Mouse (Mus musculus): ENCODE results near the gene Cttnbp2.
"Not testable (repeated sequence)": the region's sequence is repeated elsewhere in the genome, so short reads cannot be mapped to it uniquely, and the experiment has no call there.

Cttnbp2 gene

DNA sequence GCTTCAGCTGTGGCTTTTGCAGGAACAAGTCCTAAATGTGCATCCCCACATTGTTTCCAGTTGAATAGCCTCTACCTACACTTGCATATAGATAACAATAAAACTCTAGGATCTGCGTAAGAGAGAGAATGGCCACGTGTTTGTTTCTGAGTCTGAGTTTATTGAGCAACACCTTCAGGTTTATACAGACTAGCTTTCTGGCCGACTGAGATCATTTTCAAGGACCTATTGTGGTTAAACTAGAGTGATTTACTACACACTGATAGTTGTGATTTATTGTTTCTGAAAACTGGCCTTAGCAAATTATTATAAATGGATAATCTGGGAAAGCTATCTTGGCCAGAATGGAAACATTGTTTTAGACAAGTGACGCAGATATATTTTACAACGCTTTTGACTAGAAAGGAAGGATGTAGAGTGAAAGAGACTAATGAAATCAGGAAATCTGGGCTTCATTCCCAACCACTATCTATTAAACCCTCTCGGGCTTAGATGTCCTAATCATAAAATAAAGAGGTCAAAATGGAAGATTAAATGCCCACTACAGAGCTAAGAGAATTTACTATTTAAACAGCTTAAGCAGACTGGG lies 96.7 kb downstream of the Cttnbp2 start:
- no peak for DNase-seq (ENCODE audit: low spot score in 2 of 2)

DNA sequence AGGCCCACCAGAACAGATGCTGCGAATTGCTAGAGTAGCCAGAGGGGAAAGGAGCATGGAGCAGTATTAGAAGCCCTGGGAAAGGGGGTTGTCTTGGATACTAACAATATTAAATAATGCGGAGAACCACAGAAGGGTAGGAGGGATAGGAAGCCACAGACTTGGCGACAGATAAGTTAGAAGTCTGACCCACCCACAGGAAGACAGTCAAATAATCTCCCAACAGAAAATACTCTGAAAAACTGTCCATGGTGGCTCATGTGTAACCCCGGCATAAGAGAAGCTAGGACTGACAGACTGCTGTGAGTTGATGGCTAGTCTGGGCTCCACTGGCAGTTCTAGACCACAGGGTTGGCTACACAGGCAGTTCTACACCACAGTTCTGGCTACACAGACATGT lies 98.7 kb downstream of the Cttnbp2 start:
- DNase-seq (ENCODE audit: low spot score in 2 of 2): no peak

DNA sequence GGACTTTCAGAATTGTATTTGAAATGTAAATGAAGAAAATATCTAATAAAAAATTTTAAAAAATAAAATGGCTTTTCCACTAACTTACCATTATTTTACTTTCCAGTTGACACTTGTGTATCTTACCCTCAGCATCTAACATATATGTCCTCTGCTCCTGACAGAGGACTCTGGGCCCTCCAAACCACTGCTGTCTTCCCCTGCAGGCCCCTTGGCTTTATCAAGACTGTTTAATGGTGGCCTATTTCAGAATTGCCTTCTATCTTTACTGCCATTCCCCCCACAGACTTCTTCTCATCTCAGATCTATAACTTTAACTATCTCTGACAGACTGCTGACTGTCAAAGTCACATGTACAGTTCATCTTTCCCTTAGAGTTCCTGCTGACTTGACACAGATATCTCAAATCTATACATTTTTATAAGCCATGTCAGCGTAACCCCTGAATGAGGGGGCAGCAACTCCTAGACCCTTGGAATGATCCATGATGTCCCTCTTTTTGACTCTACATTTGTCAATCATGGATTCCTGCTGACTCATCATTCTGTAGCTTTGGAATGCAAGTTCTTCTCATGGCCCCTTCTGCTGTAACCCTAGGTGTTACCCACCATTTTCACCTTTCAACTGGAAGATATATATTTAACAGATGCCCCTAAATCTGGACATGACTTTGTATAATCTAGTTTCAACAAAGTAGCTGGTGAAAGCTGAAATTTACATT lies 103.0 kb downstream of the Cttnbp2 start:
- DNase-seq (ENCODE audit: low spot score in 2 of 2): no peak

DNA sequence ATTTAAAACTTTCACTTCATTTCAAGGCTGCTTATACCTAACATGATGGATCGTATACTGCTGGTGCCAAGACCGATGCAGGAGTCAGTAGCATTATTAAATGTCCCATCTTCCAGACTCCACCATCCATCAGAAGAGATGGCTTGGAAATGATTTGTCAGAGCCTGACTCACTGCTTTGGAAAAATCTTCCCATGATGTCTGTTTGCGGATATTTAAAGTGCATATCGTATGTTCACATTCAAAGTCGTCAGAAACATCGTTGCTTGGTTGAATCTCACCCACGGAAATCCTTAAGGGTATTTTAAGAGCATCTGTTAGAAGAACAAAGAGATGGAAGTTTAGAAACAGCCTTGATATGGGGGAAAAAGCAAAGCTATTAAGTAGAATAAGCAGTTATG lies 106.2 kb downstream of the Cttnbp2 start:
- DNase-seq (ENCODE audit: low spot score in 2 of 2): peak in 1 of 2 experiments; percentile 37

DNA sequence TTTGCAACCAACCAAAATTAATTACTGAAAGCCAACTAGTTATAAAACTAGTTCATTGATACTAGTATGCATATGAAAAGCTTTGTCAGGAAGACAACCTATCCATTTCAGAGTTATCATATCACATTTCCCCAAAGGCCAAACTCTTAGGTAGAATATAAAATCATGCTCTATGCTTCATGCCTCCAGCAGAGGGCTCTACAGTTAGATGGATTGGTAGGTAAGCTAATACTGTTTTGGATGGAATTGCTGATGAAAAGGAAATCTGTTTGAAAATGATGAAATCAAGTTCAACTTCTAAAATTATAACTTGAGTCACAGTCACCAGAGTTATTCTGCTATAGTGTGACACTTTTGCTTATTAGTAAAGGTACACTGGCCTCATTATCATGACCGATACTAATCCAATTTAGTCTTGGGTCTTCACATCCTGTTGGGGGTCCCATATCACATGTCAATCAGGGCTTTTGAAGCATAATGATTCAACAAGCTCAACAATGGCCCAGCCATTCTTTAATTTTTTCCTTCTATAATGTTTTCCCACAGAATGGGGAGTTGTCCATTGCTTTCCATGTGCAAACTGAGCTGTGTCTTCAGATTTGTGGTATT lies 113.5 kb downstream of the Cttnbp2 start:
- no peak for DNase-seq (ENCODE audit: low spot score in 2 of 2)

DNA sequence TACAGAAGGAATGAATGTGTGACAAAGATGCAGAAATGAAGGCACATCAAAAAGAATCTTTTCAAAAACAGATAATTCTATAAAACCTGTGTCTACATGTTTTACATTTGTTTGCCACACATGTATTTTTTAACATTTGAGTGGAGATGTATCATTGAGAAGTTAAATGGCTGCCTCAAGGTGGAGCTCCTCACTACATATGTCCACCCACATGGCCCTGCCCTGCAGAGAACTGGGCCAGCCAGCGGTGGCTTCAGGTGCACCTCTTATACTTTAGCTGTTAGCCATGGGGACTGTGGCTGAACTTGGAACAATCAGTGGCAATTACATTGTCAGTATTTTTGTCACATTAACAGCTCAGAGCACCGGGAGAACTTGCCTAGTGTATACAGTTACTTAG lies 133.3 kb downstream of the Cttnbp2 start:
- DNase-seq (ENCODE audit: low spot score in 2 of 2): no peak

DNA sequence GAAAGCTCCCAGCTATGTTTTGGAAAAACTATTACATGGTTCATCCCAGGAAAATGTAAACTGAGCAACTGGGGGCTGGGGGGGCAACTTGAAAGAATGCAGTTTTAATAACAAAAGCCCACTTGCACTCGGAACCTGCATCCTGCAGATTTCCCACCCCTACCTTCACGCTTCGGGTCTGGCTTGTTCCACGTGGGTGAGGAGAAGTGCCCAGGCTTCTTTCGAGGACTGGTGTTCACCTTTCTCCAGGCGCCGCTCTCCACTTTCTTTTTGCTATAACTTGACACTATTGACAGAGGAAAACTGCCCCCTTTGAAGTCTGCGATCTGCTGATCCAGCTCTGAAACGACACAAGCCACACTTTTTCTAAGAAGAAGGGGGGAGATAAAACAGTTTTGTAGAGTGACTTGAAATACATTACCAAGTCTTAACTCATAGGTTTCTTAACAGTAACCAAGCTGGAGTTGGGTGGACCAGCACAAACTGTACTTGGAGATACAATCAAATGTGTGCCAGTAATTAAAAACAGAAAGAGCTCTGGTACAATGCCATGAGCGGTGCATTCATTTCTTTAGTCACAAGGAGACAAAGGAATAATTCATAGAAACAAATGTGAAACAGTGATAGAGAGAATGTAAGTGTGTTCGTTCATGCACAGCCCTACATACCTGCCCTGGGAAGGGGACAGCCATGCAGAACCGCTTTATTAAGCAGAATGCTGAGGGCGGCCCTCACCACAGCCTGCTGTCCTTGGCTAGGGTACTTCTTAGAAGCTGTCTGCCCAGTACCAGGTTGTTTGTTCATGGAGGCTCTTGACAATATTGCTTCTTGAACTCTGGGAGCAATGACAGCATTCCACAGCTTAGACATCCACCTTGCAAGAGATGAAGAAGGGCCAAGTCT lies 134.1 kb downstream of the Cttnbp2 start:
- DNase-seq (ENCODE audit: low spot score in 2 of 2): no peak

DNA sequence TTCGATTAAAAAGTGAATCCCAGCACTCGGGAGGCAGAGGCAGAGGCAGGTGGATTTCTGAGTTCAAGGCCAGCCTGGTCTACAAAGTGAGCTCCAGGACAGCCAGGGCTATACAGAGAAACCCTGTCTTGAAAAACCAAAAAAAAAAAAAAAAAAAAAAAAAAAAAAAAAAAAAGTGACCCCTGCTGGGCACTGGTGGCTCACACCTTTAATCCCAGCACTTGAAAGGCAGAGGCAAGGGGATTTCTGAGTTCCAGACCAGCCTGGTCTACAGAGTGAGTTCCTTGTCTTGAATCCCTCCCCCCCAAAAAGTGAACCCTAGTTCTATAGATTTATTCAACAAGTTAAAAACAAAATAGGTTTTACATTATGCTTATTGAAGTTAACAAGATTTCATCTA lies 136.9 kb downstream of the Cttnbp2 start:
- not testable (repeated sequence) for DNase-seq (ENCODE audit: low spot score in 2 of 2)

DNA sequence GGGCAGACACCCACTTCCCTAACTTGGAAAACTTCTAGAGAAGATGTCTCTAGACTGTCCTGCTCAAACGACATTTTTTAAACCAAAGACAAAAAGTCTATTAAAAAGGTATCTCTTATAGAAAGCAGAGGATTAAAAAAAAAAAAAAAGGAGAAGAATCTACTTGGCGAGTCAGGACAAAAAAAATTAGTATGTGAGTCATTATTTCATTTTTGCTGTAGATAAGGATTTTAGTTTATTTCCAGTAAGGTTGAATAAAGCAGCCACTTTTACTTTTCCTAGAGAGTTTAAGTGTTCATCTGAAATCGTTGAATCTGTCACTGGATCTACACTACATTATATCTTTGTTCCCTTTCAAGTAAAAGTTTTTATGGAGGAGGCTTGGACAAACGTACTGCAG lies 139.9 kb downstream of the Cttnbp2 start:
- DNase-seq (ENCODE audit: low spot score in 2 of 2): no peak

DNA sequence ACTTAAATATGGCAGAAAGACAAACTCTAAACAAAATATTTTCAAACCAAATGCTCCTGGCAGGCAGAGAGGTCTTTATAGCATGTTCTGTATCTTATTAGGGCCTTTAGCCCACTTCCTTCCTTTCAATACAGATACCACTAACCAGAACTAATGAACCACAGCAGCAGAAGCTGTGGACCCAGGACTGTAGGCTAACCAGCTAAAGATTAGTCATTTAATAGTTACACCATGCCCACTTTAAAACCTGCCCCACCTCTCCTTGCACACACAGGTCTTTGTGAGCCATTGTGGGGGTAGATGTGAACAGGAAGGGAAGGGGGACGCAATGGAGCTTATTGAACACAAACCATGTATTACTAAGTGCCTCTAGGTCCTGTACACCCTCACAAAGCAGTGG lies 141.0 kb downstream of the Cttnbp2 start:
- DNase-seq (ENCODE audit: low spot score in 2 of 2): no peak

DNA sequence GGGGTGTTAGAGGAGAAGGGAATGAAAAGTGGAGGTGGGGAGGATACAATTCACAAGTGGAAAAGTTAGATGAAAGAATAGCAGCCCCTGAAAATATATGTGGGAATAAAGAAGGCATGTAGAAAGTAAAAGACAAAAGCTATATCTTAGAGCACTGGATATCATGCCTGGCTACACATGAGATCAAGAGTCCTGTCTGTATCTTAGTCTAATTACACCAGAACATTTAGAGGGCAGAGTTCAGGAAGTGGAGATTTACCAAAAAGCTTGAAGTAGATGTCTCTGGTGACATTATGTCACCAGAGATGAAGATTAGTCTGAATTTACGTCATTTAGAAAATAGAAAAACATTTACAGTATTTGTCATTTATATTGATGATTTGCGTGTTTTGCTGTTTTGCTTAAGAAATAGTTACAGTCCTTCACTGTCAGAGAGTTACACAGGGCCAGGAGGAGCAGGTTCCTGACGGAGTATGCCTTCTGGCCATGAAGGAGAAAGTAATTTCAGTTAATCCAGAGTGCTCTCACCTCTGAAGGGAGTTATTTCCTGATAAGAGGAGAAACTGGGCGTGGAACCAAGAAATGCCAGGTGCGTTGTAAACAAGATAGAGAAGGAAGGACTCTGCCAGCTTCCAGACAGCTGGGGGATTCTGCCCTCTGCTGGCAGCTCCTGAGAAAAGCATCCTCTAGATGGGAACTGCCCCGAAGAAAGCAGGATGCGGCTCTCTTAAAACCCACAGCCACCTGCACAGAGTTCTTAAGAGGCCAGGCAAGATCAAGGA lies 142.0 kb downstream of the Cttnbp2 start:
- peak in 1 of 2 experiments; percentile 56 for DNase-seq (ENCODE audit: low spot score in 2 of 2)

DNA sequence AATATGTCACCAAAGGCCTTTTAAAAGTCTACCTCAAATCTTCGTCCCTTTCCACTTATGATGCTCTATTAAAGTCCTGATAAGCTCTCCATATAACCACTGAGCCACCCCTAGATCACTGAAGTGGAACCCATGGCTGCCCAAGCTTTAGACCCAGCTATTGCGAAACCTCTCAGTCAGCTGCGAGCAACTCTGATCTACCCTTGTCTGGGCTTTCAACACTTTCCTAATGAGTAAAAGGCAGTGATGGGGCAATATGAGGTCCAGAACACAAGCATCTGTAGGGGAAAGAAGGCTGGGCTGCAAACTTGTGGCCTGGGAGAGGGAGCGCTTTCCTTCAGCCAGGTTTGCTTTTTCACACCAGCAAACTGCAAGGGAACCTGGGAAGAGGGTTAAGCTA lies 144.9 kb downstream of the Cttnbp2 start:
- no peak for DNase-seq (ENCODE audit: low spot score in 2 of 2)

DNA sequence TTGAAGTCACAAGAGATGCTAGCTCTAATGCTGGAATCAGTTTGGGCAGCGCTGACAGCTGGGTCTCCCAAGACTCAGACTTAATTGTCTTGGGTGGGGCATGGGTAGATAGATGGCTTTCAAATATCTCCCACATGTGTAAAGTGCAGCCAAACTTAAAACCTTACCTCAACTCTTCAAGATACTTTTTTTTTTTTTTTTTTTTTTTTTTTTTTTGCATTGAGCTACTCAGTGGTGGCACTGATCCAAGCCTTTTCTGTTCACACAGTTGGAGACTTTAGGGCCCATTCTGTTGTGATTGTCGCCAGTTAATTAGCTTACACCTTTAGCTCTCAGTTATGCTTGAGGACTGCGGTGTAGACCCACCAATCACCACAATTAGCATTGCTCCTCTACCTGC lies 145.6 kb downstream of the Cttnbp2 start:
- no peak for DNase-seq (ENCODE audit: low spot score in 2 of 2)

DNA sequence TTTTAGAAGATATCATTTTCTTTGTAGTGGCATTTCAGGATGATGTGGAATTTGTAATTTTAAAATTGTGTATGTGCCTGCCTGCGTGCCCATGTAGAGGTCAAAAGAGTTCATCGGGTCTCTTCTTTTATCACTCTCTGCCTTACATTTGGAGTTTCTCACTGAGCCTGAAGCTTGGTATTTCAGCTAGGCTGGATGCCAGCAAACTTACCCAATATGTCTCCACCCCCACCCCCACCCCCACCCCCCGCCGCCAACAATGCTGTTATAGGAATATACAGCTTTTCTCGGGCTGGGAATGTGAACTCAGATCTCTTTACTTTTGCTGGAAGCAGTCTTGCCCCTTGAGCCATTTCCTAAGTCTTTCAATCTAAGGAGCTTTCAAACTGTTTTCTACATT lies 152.4 kb downstream of the Cttnbp2 start:
- no peak for DNase-seq (ENCODE audit: low spot score in 2 of 2)

DNA sequence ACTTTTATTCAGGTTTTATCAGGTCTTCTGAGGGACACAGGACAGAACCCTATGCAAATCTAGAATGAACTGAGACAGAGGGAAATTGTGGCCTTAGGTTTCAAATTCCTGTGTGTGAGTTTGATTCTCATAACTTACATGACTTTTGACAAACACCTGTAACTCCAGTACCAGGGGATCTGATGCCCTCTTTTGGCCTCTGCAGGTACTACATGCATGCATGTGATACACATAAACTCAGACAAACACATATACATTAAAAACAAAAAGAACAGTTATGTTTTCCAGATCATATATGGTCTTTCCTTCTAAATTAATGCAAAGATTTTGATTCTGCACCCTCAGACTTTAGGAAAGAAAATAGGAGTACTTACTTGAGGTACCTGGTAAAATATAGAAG lies 153.7 kb downstream of the Cttnbp2 start:
- DNase-seq (ENCODE audit: low spot score in 2 of 2): no peak

DNA sequence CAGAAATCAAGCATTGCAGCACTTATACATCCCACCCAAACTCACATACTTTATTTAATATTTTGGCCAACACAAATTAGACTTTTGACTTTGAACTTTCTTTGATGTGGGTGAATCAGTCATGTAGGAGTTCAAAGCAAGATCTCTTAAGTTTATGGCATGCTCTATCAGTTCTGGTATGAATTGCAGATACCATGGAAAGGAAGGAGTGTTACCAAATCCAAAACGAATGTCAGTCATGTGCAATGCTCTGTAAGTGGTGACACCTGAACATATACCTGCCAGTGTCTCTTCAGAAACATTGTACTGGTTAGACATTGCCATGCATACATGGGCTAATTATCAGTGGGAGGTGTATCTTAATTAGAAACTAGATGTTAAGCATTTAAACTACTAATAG lies 154.5 kb downstream of the Cttnbp2 start:
- DNase-seq (ENCODE audit: low spot score in 2 of 2): no peak

DNA sequence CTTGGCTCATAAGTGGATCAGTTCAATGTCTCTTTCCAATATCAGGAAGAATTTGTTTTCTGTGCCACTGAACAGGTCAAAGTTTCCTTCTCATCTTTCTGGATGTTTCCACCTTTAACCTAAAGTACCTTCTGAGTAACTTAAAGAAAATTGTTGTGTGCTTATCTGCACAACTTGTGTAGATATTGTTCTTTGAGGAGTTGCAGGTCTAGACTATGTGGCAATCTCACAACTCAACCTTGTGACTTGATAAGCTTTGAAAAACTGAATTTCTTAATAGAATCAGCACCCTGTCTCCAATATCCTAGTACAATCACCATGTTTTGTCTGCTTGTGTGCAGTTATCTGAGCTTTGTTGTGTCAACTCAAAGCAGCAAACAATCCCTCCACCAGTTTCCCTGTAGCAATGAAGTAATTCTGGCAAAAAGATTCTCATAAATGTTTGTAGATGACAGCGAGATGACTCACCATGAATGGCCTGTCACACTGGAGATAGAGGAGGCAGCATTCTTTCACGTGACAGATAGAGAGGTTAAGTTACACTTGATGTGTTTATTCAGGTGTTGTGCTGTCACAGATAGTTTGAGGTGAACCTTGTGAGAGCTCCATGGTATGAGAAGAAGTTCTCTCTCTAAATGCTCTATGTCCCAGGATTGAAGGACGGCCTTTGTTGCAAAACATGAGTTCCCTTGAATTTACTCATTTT lies 165.3 kb downstream of the Cttnbp2 start:
- no peak for DNase-seq (ENCODE audit: low spot score in 2 of 2)

DNA sequence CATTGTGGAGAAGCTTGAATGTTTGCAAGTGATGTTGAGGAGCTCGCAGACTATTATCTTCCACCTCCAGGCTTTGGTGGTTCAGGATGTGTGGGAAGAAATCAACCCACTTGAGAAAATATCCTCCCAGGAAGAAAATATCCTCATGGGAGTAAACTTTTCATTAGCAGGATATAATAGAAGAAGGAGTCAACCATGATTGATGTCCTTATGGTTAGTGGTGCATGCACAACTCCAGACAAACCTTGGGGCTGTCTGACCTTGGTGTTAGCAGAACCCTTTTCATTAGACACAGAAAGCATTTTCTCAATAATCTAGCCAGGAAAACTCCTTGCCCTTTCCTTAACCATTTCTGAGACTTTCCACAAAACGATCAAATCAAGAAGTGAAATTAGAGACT lies 170.4 kb downstream of the Cttnbp2 start:
- DNase-seq (ENCODE audit: low spot score in 2 of 2): no peak

DNA sequence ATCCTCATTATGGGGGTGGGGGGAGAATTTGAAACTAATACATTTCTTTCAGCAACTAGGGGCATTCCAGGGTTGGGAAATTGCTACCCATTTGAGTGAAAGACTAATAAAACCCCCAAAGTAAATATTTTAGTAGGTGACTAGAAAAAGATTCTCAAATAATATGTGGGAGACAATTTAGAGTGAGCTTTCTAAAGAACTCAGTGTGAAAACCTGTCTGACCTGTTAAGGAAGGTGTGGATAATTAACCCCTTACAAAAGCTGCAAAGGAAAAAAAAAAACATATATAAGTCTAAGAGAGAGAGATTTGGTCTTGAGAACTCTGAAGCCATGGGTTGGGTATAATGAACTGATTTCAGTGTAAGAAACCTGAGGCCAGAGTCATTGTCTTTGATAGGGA lies 176.3 kb downstream of the Cttnbp2 start:
- DNase-seq (ENCODE audit: low spot score in 2 of 2): no peak

DNA sequence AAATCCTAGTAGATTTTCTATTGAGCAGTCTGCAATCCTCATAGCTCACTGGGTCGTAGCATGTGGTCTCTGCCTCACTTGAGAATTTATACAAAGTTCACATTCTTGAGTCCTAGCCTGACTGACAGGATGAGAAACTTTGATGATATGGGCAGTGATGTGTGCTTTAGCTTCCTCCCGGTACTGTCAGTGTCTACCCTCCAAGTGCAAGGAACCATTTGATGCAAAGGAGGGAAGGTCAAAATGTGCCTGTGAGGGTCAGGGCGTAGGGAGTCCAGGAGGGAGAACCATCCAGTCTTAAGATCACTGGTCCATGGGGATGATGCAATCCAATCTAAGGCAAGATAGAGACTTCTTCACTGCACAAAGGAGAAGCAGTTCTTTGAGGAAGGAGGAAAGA lies 179.2 kb downstream of the Cttnbp2 start:
- DNase-seq (ENCODE audit: low spot score in 2 of 2): no peak

DNA sequence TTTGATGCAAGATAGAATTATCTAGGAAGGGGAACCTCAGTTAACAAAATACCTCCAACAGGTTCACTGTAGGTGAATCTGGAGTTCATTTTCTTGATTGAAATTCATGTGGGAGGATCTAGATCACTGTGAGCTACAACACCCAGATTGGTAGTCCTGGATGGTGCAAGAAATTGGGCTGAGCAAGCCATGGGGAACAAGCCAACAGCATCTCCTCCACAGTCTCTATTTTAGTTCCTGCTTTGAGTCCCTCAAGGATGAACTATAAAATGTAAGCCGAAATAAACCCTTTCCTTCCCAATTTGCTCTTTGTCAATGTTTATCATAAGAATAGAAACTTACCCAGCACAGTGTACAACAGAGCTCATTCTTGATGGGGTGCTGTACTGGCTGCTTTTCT lies 191.7 kb downstream of the Cttnbp2 start:
- DNase-seq (ENCODE audit: low spot score in 2 of 2): no peak
